Mouse (Mus musculus): ENCODE measurements around the gene Galntl6.

Gene Galntl6

GRCm38 (mm10) chr8:57849074-57849473, 1063.4 kb downstream of the Galntl6 start:
- DNase-seq (ENCODE audit: low read depth, low spot score): no peak

- DNase-seq (ENCODE audit: low read depth, low spot score): no peak
Measured at GRCm38 (mm10) chr8:57843461-57843860, 1069.0 kb downstream of the Galntl6 start.

GRCm38 (mm10) chr8:57842462-57843391, 1069.7 kb downstream of the Galntl6 start:
- no peak for DNase-seq (ENCODE audit: low read depth, low spot score)

GRCm38 (mm10) chr8:57841446-57841845, 1071.0 kb downstream of the Galntl6 start:
- no peak for DNase-seq (ENCODE audit: low read depth, low spot score)

- DNase-seq (ENCODE audit: low read depth, low spot score): no peak
Measured at GRCm38 (mm10) chr8:57837384-57837783, 1075.1 kb downstream of the Galntl6 start.

GRCm38 (mm10) chr8:57836981-57837380, 1075.5 kb downstream of the Galntl6 start:
- DNase-seq (ENCODE audit: low read depth, low spot score): no peak

- DNase-seq (ENCODE audit: low read depth, low spot score): no peak
Measured at GRCm38 (mm10) chr8:57836201-57836883, 1076.1 kb downstream of the Galntl6 start.

GRCm38 (mm10) chr8:57823151-57823550, 1089.3 kb downstream of the Galntl6 start:
- no peak for DNase-seq (ENCODE audit: low read depth, low spot score)

GRCm38 (mm10) chr8:57816034-57816433, 1096.4 kb downstream of the Galntl6 start:
- DNase-seq (ENCODE audit: low read depth, low spot score): no peak

GRCm38 (mm10) chr8:57807060-57807459, 1105.4 kb downstream of the Galntl6 start:
- no peak for DNase-seq (ENCODE audit: low read depth, low spot score)

GRCm38 (mm10) chr8:57805094-57805493, 1107.3 kb downstream of the Galntl6 start:
- DNase-seq (ENCODE audit: low read depth, low spot score): no peak

GRCm38 (mm10) chr8:57803821-57804220, 1108.6 kb downstream of the Galntl6 start:
- DNase-seq (ENCODE audit: low read depth, low spot score): no peak

- DNase-seq (ENCODE audit: low read depth, low spot score): no peak
Measured at GRCm38 (mm10) chr8:57801197-57801596, 1111.2 kb downstream of the Galntl6 start.

- DNase-seq (ENCODE audit: low read depth, low spot score): peak; percentile 79
Measured at GRCm38 (mm10) chr8:57800327-57800726, 1112.1 kb downstream of the Galntl6 start.

- DNase-seq (ENCODE audit: low read depth, low spot score): peak; percentile 66
Measured at GRCm38 (mm10) chr8:57799797-57800204, 1112.6 kb downstream of the Galntl6 start.

- no peak for DNase-seq (ENCODE audit: low read depth, low spot score)
Measured at GRCm38 (mm10) chr8:57793455-57793854, 1119.0 kb downstream of the Galntl6 start.

- no peak for DNase-seq (ENCODE audit: low read depth, low spot score)
Measured at GRCm38 (mm10) chr8:57792246-57792645, 1120.2 kb downstream of the Galntl6 start.

- no peak for DNase-seq (ENCODE audit: low read depth, low spot score)
Measured at GRCm38 (mm10) chr8:57791309-57791721, 1121.1 kb downstream of the Galntl6 start.

GRCm38 (mm10) chr8:57779551-57779950, 1132.9 kb downstream of the Galntl6 start:
- DNase-seq (ENCODE audit: low read depth, low spot score): no peak

GRCm38 (mm10) chr8:57777988-57778721, 1134.3 kb downstream of the Galntl6 start:
- DNase-seq (ENCODE audit: low read depth, low spot score): no peak

- DNase-seq (ENCODE audit: low read depth, low spot score): no peak
Measured at GRCm38 (mm10) chr8:57776723-57777122, 1135.7 kb downstream of the Galntl6 start.

- DNase-seq (ENCODE audit: low read depth, low spot score): no peak
Measured at GRCm38 (mm10) chr8:57772732-57773265, 1139.6 kb downstream of the Galntl6 start.
